Mouse (Mus musculus) limb, embryonic 14.5 days (tissue): ENCODE data around the gene Htr1f. TPM values are rescaled to one million over a fixed set of nuclear protein-coding genes. Genes with fewer than 3 reads are reported as not detected.
A peak's percentile ranks its signal among the peaks of the same experiment; 100 is the strongest.

ENCODE experiments used
- ATAC-seq: fragments of 200-750 bp; cut with Nextera tagmentation; 2 replicates; pipeline ENCODE4 v1.8.0; 2017; ENCODE audit warnings: low read depth, moderate number of reproducible peaks, moderate TSS enrichment; ENCODE audit not compliant: low FRiP score
- DNase-seq: peaks from one replicate; pipeline ENCODE4 v3.0.0-alpha.2; 2015; ENCODE audit warnings: low spot score
- H3K27ac ChIP-seq: fragments of 300-500 bp; sonication (generic); replicated peaks from 2 replicates; pipeline ENCODE4 v1.5.1; 2014; ENCODE audit warnings: low read depth, mild to moderate bottlenecking, low read length, moderate library complexity, mixed read lengths
- H3K27me3 ChIP-seq: fragments of 300-500 bp; sonication (generic); 2 replicates; pipeline ENCODE4 v1.6.1; 2014; ENCODE audit warnings: low read length, mixed read lengths; ENCODE audit not compliant: control insufficient read depth, insufficient read depth
- H3K36me3 ChIP-seq: fragments of 300-500 bp; sonication (generic); 2 replicates; pipeline ENCODE4 v1.6.1; 2014; ENCODE audit warnings: mild to moderate bottlenecking, low read length, moderate library complexity, mixed read lengths; ENCODE audit not compliant: control insufficient read depth, insufficient read depth
- H3K4me1 ChIP-seq: fragments of 300-500 bp; sonication (generic); 2 replicates; pipeline ENCODE4 v1.6.1; 2014; ENCODE audit warnings: antibody characterized with exemption, low read length, mixed read lengths; ENCODE audit not compliant: control insufficient read depth, insufficient read depth
- H3K4me2 ChIP-seq: fragments of 300-500 bp; sonication (generic); replicated peaks from 2 replicates; pipeline ENCODE4 v1.6.1; 2014; ENCODE audit warnings: low read depth, mild to moderate bottlenecking, low read length, moderate library complexity; ENCODE audit not compliant: severe bottlenecking
- H3K4me3 ChIP-seq: fragments of 300-500 bp; sonication (generic); replicated peaks from 2 replicates; pipeline ENCODE4 v1.5.1; 2014; ENCODE audit warnings: low read length
- H3K9ac ChIP-seq: fragments of 300-500 bp; sonication (generic); 2 replicates; pipeline ENCODE4 v1.6.1; 2014; ENCODE audit warnings: mild to moderate bottlenecking, low read depth, low read length, moderate library complexity; ENCODE audit not compliant: severe bottlenecking
- H3K9me3 ChIP-seq: fragments of 300-500 bp; sonication (generic); 2 replicates; pipeline ENCODE4 v1.6.1; 2016; ENCODE audit warnings: low read length; ENCODE audit not compliant: control insufficient read depth
- POLR2A ChIP-seq: fragments of 200-500 bp; IDR thresholded peaks from 2 replicates; pipeline ENCODE4 v1.8.0; 2012; ENCODE audit warnings: inconsistent platforms, mild to moderate bottlenecking, moderate library complexity, borderline replicate concordance; ENCODE audit not compliant: insufficient read depth, insufficient read length; ENCODE audit errors: extremely low read depth
- WGBS: fragments of 180-500 bp; shearing (Covaris S2); extraction: QIAGEN DNeasy Blood & Tissue Kit; methylation state at CpG from one replicate; pipeline ENCODE4 v1.1.7; 2014; 5-methylcytosine and 5-hydroxymethylcytosine counted together
- polyA plus RNA-seq, 2 experiments: library from polyadenylated mRNA; depleted of rRNA in 1 of 2; stranded (reverse) in 1 of 2; unstranded in 1 of 2; fragments of >200 nt; fragmentation: Nextera tagmentation in 1 of 2; extraction: Ambion mirVana in 1 of 2; gene quantifications; 2 replicates each; pipeline versions ENCODE4 v1.2.1 to v1.2.3; 2012 to 2014

The Htr1f gene
- polyA plus RNA-seq, 2 experiments = 0.35 to 1.1 TPM

DNA sequence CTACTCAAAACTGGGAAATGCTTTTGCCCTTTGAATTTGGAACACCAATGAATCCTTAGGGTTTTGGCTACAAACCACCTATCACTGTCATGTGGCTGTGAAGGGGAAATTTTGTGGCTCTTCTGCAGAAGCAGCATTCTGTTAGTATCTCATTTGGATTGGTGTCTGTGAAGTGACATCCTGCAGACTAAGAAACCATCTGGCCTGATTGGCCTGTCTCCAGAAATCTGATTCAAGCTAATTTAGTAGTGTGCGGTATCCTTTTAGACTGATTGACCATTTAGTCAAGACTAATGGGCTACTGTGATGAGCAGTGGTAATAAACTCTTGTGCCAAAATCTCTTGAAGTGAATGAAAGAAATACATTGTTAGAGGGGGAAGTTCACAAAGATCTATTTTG lies 76.0 kb downstream of the Htr1f start:
- no peaks in the 10 kb centered on the region for H3K36me3 ChIP-seq
- no peaks in the 10 kb centered on the region for H3K27me3 ChIP-seq
- H3K4me3 ChIP-seq = no peak overlapping the region
- ATAC-seq (no peak), DNase-seq (peak; percentile 9)
- WGBS = 83% methylated on average over 1 of the region's 1 CpGs
- H3K4me2 ChIP-seq = no peak overlapping the region
- no peak for TF ChIP-seq POLR2A
- no peaks in the 10 kb centered on the region for H3K4me1 ChIP-seq
- no peaks in the 10 kb centered on the region for H3K9me3 ChIP-seq
- H3K27ac ChIP-seq = no peak overlapping the region
- H3K9ac ChIP-seq = no peak overlapping the region

GRCm38 (mm10) chr16:65022364-65022763 lies 83.3 kb downstream of the Htr1f start:
- Histone ChIP-seq H3K36me3 (no peaks in the 10 kb centered on the region), H3K9ac (no peak overlapping the region), H3K27me3 (no peaks in the 10 kb centered on the region), H3K27ac (no peak overlapping the region), H3K4me1 (no peaks in the 10 kb centered on the region), H3K4me2 (no peak overlapping the region), H3K9me3 (no peaks in the 10 kb centered on the region), H3K4me3 (no peak overlapping the region)
- TF ChIP-seq POLR2A = no peak
- WGBS = 70% methylated on average over 3 of the region's 3 CpGs
- ATAC-seq (no peak), DNase-seq (no peak)

DNA sequence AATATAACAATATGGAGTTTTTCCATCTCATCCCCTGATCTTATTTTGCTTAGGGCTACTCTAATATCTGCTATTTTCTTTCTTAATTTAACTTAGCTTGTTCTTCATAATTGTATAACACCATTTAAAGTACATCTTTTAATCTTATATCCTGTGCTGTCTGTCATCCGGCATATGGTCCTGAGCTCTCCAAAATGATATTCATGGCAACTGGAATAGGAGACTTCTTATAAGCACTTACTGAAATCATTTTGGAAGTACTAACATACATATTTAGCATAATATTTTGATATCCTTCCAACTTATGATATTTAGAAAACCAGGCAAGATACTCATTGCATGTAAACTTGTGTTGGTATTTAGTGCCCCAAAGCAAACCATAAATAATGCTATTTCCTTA lies 86.9 kb downstream of the Htr1f start:
- no peak for TF ChIP-seq POLR2A
- Histone ChIP-seq H3K36me3 (no peaks in the 10 kb centered on the region), H3K27me3 (no peaks in the 10 kb centered on the region), H3K9me3 (no peaks in the 10 kb centered on the region), H3K4me3 (no peak overlapping the region), H3K9ac (no peak overlapping the region), H3K4me1 (no peaks in the 10 kb centered on the region), H3K4me2 (no peak overlapping the region), H3K27ac (no peak overlapping the region)
- 90% methylated on average over 1 of the region's 1 CpGs for WGBS
- no peak for DNase-seq
- ATAC-seq = no peak

DNA sequence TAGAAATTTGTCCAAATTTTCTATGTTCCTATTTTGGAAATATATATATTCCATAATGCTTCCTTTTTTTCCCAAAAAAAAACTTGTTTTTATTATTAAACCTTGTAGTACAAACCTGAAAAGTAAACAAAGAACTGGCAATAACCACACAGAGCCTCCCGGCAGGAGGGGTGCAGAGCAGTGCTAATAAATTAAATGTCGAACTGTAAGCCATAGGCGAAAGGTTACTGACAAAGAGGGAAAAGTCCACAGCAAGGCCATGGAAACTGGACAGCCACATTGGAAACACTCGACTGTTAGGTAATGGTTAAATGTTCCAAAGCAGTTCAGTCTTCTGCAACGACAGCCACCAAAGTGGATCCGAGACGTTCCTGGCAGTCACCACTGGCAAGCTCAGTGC lies 87.5 kb downstream of the Htr1f start:
- H3K9me3 ChIP-seq = no peaks in the 10 kb centered on the region
- no peaks in the 10 kb centered on the region for H3K4me1 ChIP-seq
- DNase-seq = no peak
- no peak for TF ChIP-seq POLR2A
- H3K27me3 ChIP-seq = no peaks in the 10 kb centered on the region
- no peak overlapping the region for H3K4me3 ChIP-seq
- WGBS = 28% methylated on average over 7 of the region's 7 CpGs
- H3K9ac ChIP-seq = no peak overlapping the region
- ATAC-seq = no peak
- no peak overlapping the region for H3K4me2 ChIP-seq
- no peaks in the 10 kb centered on the region for H3K36me3 ChIP-seq
- H3K27ac ChIP-seq = no peak overlapping the region

DNA sequence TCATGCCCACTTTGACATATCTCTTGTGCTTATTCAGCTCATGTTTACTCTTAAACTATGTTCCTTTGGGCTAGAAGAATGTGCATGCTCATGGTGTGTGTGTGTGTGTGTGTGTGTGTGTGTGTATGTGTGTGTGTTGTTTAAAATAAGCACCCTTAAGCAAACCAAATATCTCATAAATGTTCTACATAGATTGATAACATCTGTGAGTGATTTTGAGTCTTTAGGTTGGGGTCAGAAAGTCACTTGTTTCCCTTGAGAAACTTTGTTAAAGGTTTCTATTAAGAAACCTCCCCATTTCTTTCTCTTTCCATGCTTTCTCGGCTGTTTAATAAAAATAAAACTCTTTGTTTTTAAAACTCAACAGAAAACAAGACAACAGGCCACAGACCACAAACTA lies 88.1 kb downstream of the Htr1f start:
- no peak overlapping the region for H3K4me3 ChIP-seq
- H3K4me2 ChIP-seq = no peak overlapping the region
- no peaks in the 10 kb centered on the region for H3K4me1 ChIP-seq
- WGBS = 11% methylated on average over 1 of the region's 1 CpGs
- peak; percentile 52 for DNase-seq
- no peaks in the 10 kb centered on the region for H3K9me3 ChIP-seq
- no peaks in the 10 kb centered on the region for H3K27me3 ChIP-seq
- no peak for TF ChIP-seq POLR2A
- H3K36me3 ChIP-seq = no peaks in the 10 kb centered on the region
- H3K9ac ChIP-seq = no peak overlapping the region
- no peak overlapping the region for H3K27ac ChIP-seq
- no peak for ATAC-seq

DNA sequence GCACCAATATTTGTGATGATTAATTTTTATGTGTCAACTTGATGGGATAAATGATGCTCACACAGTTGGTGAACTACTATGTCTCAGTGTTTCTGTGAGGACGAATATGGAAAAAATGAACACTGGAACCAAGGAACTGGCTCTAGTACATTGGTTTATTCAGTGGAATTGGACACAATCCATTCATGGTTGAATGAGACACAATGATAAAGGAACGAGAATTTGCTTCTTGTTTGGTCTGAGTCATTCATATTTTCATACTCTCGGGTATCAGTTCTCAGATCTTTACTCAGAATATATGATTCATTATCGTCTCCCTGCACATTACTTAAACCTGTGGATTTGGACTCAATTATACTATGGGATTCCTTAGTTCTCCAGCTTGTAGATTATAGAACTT lies 90.4 kb downstream of the Htr1f start:
- Histone ChIP-seq H3K36me3 (no peaks in the 10 kb centered on the region), H3K9ac (no peak overlapping the region), H3K27me3 (no peaks in the 10 kb centered on the region), H3K4me2 (no peak overlapping the region), H3K27ac (no peak overlapping the region), H3K4me1 (no peaks in the 10 kb centered on the region), H3K4me3 (no peak overlapping the region), H3K9me3 (no peaks in the 10 kb centered on the region)
- DNase-seq (no peak), ATAC-seq (no peak)
- WGBS = 82% methylated on average over 4 of the region's 4 CpGs
- no peak for TF ChIP-seq POLR2A
